Mouse (Mus musculus) CD4-positive, CD25-positive, alpha-beta regulatory T cell, adult 4 months (primary cell): ENCODE measurements around the gene Atat1. TPM values are rescaled to one million over a fixed set of nuclear protein-coding genes. Genes with fewer than 3 reads are reported as not detected.
A peak's percentile ranks its signal among the peaks of the same experiment; 100 is the strongest.
"Not testable (repeated sequence)": the region's sequence is repeated elsewhere in the genome, so short reads cannot be mapped to it uniquely, and the experiment has no call there.

Experiments used
- ATAC-seq: one replicate; pipeline ENCODE4 v1.8.0; 2017
- polyA plus RNA-seq, 2 experiments: library from polyadenylated mRNA; unstranded; fragments of 100-300 nt; shearing (Covaris generic); gene quantifications; one replicate each; pipeline ENCODE4 v1.2.1; 2017

Gene Atat1
- 10 to 100 TPM; 10.3 to 16.9 TPM for polyA plus RNA-seq

- peak; percentile 91 for ATAC-seq
These were observed at the start of gene Atat1 for GRCm38 (mm10) chr17:35909919-35910369. Atat1 (minus strand) TSS chr17:35910075.

GRCm38 (mm10) chr17:35958533-35959223 is 48.8 kb upstream of the Atat1 start:
- ATAC-seq, result no peak

- no peak for ATAC-seq
These were observed 44.8 kb upstream of the Atat1 start for GRCm38 (mm10) chr17:35954665-35955064.

DNA sequence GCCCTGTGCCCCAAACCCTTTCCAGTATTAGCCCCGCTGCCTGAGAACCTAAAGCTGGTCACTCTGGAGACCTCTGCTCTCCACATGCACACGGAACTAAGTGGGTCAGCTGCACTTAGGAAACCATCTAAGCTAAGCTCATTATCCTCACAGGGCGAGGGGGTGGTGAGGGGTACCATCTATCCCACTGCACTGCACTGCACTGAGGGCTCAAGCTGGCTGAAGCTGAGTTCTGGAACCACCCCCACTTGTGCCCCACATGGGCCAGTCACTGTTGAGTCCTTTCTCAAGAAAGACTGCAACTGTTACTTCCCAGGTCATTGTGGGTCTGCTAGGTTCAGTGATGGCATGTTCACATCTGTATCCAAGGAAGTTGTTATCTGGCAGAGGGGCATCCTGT is 42.7 kb upstream of the Atat1 start:
- ATAC-seq, result not testable (repeated sequence)

DNA sequence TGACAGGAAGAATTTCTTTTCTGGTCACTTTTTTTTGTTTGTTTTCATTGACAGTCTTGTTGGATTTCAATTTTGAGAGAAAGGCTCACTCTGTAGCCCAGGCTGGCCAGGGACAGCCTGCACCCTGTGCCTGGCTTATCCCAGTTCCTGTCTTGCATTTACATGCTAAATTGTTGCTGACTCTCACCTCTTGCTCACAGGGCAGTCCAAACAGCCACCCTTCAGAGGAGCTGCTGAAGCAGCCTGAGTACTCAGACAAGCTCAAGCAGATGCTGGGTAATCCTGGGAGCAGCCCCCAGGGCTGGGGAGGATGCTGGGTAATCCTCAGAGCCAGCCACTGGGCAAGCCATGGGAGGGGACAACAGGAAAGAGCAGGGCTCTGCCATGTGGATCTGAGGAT is 41.1 kb upstream of the Atat1 start:
- not testable (repeated sequence) for ATAC-seq

GRCm38 (mm10) chr17:35939941-35940340 is 30.1 kb upstream of the Atat1 start:
- no peak for ATAC-seq

- ATAC-seq, result no peak
These were observed 29.2 kb upstream of the Atat1 start for GRCm38 (mm10) chr17:35939108-35939507.

GRCm38 (mm10) chr17:35937700-35938348 is 27.9 kb upstream of the Atat1 start:
- peak; percentile 71 for ATAC-seq

DNA sequence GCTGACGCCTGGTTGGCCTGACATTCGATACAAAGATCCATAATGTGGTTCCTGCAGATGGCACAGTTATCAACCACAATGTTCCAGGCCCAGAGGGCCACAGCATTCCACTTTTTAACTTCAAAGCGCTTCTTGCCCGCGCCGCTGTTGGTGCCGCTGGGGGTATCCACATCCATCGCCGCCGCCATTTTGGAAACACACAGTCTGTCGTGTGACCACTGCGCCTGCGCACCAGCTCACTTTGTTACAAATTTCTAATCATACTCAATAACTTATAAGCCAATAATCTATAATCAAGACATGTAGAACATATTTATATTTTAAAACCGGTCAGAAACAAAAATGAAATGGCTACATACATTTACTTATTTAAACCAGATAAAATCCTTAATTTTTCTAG is 25.9 kb upstream of the Atat1 start:
- not testable (repeated sequence) for ATAC-seq

- no peak for ATAC-seq
These were observed 22.7 kb upstream of the Atat1 start for GRCm38 (mm10) chr17:35932608-35933007.

DNA sequence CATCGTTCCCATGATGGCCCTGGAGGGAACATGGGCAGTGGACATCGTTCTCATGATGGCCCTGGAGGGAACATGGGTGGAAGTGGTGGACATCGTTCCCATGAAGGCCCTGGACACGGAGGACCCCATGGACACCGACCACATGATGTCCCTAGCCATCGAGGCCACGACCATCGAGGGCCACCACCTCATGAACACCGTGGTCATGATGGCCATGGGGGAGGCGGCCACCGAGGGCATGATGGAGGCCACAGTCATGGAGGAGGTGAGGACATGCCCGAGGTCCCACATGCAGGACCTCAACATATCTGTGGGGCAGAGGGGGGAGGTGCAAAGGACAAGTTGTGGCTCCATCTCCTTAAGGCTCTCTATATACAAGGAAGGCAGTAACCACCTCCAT is 20.8 kb upstream of the Atat1 start:
- no peak for ATAC-seq

- ATAC-seq, result no peak
These were observed 19.7 kb upstream of the Atat1 start for GRCm38 (mm10) chr17:35929534-35929933.

DNA sequence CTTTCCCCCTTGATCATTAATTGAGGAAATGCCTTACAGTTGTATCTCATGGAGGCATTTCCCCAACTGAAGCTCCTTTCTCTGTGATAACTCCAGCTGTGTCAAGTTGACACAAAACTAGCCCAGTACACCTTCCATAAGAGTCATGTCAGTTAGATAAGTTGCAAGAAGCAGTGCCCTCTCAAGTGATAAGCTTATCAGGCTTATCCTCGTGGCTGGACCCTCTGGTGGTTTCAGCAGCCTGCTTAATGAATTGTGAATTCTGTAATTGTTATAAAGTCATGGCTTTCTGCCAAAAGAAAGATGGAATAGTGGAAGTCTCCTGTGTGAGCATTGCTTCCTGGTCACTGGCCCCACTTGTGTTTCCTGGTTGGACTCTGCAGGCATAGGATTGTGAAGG is 17.6 kb upstream of the Atat1 start:
- no peak for ATAC-seq

GRCm38 (mm10) chr17:35923281-35923680 is 13.4 kb upstream of the Atat1 start:
- no peak for ATAC-seq

- ATAC-seq, result no peak
These were observed 12.7 kb upstream of the Atat1 start for GRCm38 (mm10) chr17:35922566-35922965.

GRCm38 (mm10) chr17:35921710-35922109 is 11.8 kb upstream of the Atat1 start:
- ATAC-seq, result no peak

DNA sequence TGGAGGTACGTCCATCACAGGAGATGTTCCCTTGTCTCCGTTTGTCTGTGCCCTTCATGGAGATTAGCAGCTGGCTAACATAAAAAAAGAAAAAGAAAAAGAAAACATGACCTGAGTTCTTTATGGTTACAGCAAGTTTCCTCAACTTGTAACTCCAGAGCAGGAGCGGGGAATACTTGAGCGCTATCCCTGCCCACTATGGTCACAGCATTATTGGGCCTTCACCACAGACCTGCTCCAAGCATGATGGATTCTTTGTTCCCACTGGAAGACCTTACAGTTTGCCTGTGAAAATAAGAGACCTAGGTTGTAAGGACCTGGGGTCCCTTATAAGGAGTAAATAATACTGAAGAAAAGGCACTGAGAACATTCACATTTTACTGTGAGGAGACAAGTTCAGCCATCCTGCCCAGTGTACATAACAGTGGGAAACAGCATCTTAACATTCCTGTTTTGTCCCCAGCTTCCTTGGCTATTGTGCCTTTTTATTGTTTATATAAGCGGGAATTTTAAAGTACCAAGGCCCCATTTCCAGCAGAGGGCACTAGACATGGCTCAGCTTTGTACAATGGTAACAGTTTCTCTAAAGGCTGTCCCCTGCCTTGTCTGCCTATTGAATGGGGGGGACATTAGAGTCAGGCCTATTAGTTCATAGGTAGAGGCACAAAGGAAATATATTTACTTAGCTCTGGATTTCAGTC is 11.1 kb upstream of the Atat1 start:
- no peak for ATAC-seq

DNA sequence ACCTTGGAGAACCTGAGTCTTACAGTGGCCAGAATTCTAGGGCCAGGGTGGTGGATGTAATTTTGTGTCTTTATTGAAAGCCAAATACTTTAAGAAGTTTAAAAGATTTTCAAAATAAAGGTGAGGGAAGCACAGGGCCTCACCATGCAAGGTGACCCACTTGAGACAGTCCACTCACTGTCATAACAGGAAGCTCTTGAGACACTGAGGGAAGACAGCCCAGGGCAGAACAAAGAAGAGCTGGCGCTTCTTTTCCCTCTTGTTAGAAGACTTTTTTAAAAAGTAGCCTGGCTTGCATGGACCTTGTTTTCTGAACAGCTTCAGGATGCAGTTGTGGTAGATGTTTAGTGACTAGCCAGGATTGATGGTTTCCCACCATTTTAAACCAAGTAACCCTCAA is 10.5 kb upstream of the Atat1 start:
- no peak for ATAC-seq

DNA sequence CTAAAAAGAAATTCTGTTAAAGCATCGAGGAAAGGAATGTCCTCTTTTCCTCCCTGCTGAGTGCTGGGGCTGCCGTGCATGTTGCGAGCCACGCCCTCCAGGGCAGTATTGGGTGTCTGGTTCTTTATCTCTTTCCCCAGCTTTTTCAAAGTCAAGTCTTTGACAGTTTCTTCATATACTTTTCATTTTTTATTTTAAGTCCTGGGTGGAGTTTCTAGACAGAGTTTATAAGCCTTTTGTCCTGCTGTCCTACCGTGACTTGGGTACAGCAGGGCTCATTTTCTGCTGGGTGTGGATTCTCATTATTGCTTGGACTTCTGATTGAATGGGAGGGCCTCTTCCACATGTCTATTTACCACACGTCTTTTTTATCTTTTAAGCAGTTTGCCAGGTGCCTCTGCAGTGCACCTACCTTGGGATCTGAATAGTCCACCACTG is 10.0 kb upstream of the Atat1 start:
- ATAC-seq, result no peak

GRCm38 (mm10) chr17:35919060-35919715 is 9.3 kb upstream of the Atat1 start:
- peak; percentile 56 for ATAC-seq

- ATAC-seq, result no peak
These were observed 8.6 kb upstream of the Atat1 start for GRCm38 (mm10) chr17:35918276-35919059.
